Mouse (Mus musculus): ENCODE measurements around the gene Ermard.

DNA sequence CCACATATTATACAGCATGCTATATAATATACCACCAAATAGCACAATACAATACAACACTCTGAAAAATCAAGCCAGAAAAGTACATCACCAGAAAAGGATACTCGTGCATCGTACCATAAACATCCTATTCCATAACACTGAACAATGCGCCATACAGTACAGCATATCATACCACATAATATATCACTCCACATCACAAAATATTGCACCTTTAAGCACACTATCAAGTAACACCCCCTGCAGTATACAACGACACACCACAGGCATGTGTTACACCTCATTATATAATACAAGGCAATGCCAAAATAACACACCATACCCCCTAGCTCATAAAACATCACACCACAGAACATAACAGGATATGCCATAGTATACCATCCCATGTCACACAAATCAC, 79.1 kb downstream of the Ermard start:
- TF ChIP-seq CTCF (IDR thresholded peaks at IDR 0.05; ENCODE audit: borderline replicate concordance, insufficient read depth, low read length) (no peak), POLR2A (IDR thresholded peaks at IDR 0.05; ENCODE audit: low read depth, low read length) (no peak)
